Mouse (Mus musculus) naive thymus-derived CD4-positive, alpha-beta T cell, adult 2 months (primary cell): ENCODE data around the gene Cnnm3.

ENCODE experiments used
- DNase-seq: peaks from one replicate; pipeline ENCODE4 v3.0.0-alpha.2; 2011; ENCODE audit warnings: low read depth

The Cnnm3 gene

DNA sequence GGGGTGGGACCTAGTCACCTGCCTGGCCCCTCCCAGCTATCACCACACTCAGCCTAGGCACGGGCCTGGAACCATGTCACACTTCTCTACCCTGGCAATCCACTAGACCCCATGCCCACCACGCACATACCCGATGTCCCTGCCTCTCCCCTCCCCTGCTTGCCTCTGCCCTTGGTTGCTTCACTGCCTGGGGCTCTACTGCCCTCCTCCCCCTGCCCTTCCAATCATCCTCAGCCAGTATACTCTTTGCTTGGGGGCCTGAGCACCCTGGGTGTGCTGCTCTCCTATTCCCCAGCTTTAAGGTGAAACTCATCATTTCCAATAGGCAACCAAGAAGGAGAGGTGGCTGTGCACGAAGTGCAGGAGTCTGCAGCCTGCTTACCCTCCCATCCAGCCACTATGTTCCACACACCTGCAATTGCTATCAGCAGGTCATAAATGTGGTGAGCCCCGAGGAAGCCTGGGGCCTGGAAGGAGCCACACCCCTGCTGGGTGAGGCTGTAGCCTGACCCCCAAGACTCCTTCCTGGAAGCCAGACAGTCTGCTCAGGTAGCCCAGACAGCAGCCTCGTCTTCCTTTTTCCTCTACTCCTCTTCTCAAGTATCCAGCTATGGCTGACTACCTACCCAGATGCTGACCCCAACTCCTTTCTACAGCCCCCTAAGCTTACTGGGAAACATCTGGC lies 65.5 kb downstream of the Cnnm3 start:
- DNase-seq: no peak
